Mouse (Mus musculus) erythroblast, embryonic 14.5 days (primary cell): ENCODE results near the gene Plekhg4.

Experiments used
- GATA1 ChIP-seq: IDR thresholded peaks from 2 replicates; pipeline ENCODE4 v1.6.1; 2012; ENCODE audit warnings: low read length, inconsistent platforms, mixed read lengths
- TAL1 ChIP-seq: IDR thresholded peaks from 3 replicates; pipeline ENCODE4 v1.6.1; 2012; ENCODE audit warnings: low read length, inconsistent platforms, mixed read lengths

GRCm38 (mm10) chr8:105350186-105350585, 22.9 kb upstream of the Plekhg4 start:
- no peak for TF ChIP-seq GATA1
- TF ChIP-seq TAL1, result no peak
